Mouse (Mus musculus) frontal cortex, postnatal 14 days (tissue): ENCODE data around the gene Hoxc4.

Source experiments
- DNase-seq, 2 experiments: peaks; one replicate each; pipeline ENCODE4 v3.0.0; 2022; ENCODE audit warnings: low spot score in 2 of 2

Hoxc4 gene

GRCm38 (mm10) chr15:103011928-103012486 lies 6.7 kb upstream of the Hoxc4 start:
- no peak for DNase-seq

GRCm38 (mm10) chr15:103013238-103013984 lies 5.3 kb upstream of the Hoxc4 start:
- DNase-seq, result no peak

- no peak for DNase-seq
These were observed 4.3 kb upstream of the Hoxc4 start for GRCm38 (mm10) chr15:103014166-103015008.

- DNase-seq, result no peak
These were observed 3.7 kb upstream of the Hoxc4 start for GRCm38 (mm10) chr15:103015009-103015399.

GRCm38 (mm10) chr15:103015406-103016166 lies 3.1 kb upstream of the Hoxc4 start:
- no peak for DNase-seq

GRCm38 (mm10) chr15:103020899-103021418 lies 2.2 kb downstream of the Hoxc4 start:
- DNase-seq, result no peak

- no peak for DNase-seq
These were observed 2.8 kb downstream of the Hoxc4 start for GRCm38 (mm10) chr15:103021544-103021943.

GRCm38 (mm10) chr15:103024131-103024530 lies 5.4 kb downstream of the Hoxc4 start:
- DNase-seq, result no peak

- no peak for DNase-seq
These were observed 8.8 kb downstream of the Hoxc4 start for GRCm38 (mm10) chr15:103027266-103028235.

GRCm38 (mm10) chr15:103028916-103029512 lies 10.3 kb downstream of the Hoxc4 start:
- no peak for DNase-seq

GRCm38 (mm10) chr15:103030142-103030541 lies 11.4 kb downstream of the Hoxc4 start:
- DNase-seq, result no peak

- DNase-seq, result no peak
These were observed 13.4 kb downstream of the Hoxc4 start for GRCm38 (mm10) chr15:103032167-103032566.

GRCm38 (mm10) chr15:103032646-103033575 lies 14.2 kb downstream of the Hoxc4 start:
- DNase-seq, result no peak

GRCm38 (mm10) chr15:103034043-103034806 lies 15.5 kb downstream of the Hoxc4 start:
- DNase-seq, result no peak

GRCm38 (mm10) chr15:103034807-103035547 lies 16.2 kb downstream of the Hoxc4 start:
- DNase-seq, result no peak

- no peak for DNase-seq
These were observed 16.8 kb downstream of the Hoxc4 start for GRCm38 (mm10) chr15:103035548-103035881.

- DNase-seq, result no peak
These were observed 18.8 kb downstream of the Hoxc4 start for GRCm38 (mm10) chr15:103037579-103037978.
